Mouse (Mus musculus) heart, embryonic 13.5 days (tissue): ENCODE measurements around the gene St6galnac6. TPM values are rescaled to one million over a fixed set of nuclear protein-coding genes. Genes with fewer than 3 reads are reported as not detected.
A peak's percentile ranks its signal among the peaks of the same experiment; 100 is the strongest.

ENCODE experiments used
- ATAC-seq: fragments of 200-750 bp; cut with Nextera tagmentation; 2 replicates; pipeline ENCODE4 v1.8.0; 2017; ENCODE audit warnings: moderate TSS enrichment; ENCODE audit not compliant: insufficient number of reproducible peaks, low FRiP score, low TSS enrichment; ENCODE audit errors: extremely low read depth
- H3K27ac ChIP-seq: fragments of 300-500 bp; sonication (generic); replicated peaks from 2 replicates; pipeline ENCODE4 v1.5.1; 2015; ENCODE audit warnings: moderate library complexity, mild to moderate bottlenecking, inconsistent platforms
- H3K27me3 ChIP-seq: fragments of 300-500 bp; sonication (generic); replicated peaks from 2 replicates; pipeline ENCODE4 v1.6.1; 2015; ENCODE audit warnings: mild to moderate bottlenecking, inconsistent platforms
- H3K36me3 ChIP-seq: fragments of 300-500 bp; sonication (generic); 2 replicates; pipeline ENCODE4 v1.6.1; 2015; ENCODE audit warnings: mild to moderate bottlenecking, inconsistent platforms
- H3K4me1 ChIP-seq: fragments of 300-500 bp; sonication (generic); 2 replicates; pipeline ENCODE4 v1.6.1; 2015; ENCODE audit warnings: inconsistent platforms
- H3K4me2 ChIP-seq: fragments of 300-500 bp; sonication (generic); 2 replicates; pipeline ENCODE4 v1.6.1; 2015; ENCODE audit warnings: inconsistent platforms, mild to moderate bottlenecking, moderate library complexity
- H3K4me3 ChIP-seq: fragments of 300-500 bp; sonication (generic); 2 replicates; pipeline ENCODE4 v1.5.1; 2015; ENCODE audit warnings: moderate library complexity, mild to moderate bottlenecking, inconsistent platforms
- H3K9ac ChIP-seq: fragments of 300-500 bp; sonication (generic); 2 replicates; pipeline ENCODE4 v1.6.1; 2015; ENCODE audit warnings: inconsistent platforms, mild to moderate bottlenecking, moderate library complexity
- H3K9me3 ChIP-seq: fragments of 300-500 bp; sonication (generic); 2 replicates; pipeline ENCODE4 v1.6.1; 2016; ENCODE audit warnings: inconsistent platforms
- WGBS: fragments of 180-500 bp; shearing (Covaris S2); methylation state at CpG from one replicate; pipeline ENCODE4 v1.1.7; 2015; ENCODE audit warnings: mixed read lengths; 5-methylcytosine and 5-hydroxymethylcytosine counted together
- polyA plus RNA-seq: library from polyadenylated mRNA; unstranded; fragments of >200 nt; fragmentation: Nextera tagmentation; extraction: Ambion mirVana; gene quantifications from 2 replicates; pipeline ENCODE4 v1.2.1, GENCODE M21; 2015

St6galnac6 gene
- polyA plus RNA-seq, 1 experiment from 2014 or later: 24.8 TPM

DNA sequence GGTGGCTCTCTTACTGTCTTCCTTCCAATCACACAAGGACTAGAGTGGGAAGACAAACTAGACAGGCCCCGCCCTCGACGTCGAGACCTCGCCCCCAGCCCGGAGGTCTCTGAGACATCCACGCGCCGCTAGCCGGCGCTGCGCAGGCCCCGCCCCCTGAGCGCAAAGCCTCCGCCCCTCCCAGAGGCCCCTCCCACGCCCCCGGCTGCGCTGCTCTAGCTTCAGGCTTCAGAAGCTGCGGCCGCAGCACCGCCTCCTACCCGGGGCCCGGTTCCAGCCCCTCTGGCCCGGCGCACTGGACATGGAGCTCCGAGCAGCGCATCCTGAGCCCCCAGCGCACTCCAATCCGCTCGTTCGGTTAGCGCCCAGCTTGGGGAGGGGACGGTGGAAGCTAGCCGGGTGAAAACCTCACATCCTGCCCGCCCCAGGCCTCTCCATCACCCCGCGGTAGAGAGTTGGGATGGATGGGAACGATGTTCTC lies 12.6 kb upstream of the St6galnac6 start, which contains the start of gene St6galnac4:
St6galnac4 (plus strand) TSS at position 225 of the 481 bp plus-strand sequence.
- Histone ChIP-seq H3K27ac (peak within 1 kb of the TSS; percentile 87), H3K4me2 (peak within 1 kb of the TSS; percentile 77), H3K4me3 (peak within 1 kb of the TSS; percentile 73), H3K27me3 (peaks cover 6% of the 10 kb centered on the region), H3K36me3 (peaks cover 21% of the 10 kb centered on the region), H3K9me3 (no peaks in the 10 kb centered on the region), H3K9ac (peak within 1 kb of the TSS; percentile 88), H3K4me1 (peaks cover 47% of the 10 kb centered on the region)
- WGBS: 0% methylated on average over 38 of the region's 38 CpGs
- ATAC-seq: peak; percentile 91

- peak overlapping the region; percentile 88 for H3K9ac ChIP-seq
- WGBS: 6% methylated on average over 9 of the region's 9 CpGs
- H3K4me1 ChIP-seq: peaks cover 46% of the 10 kb centered on the region
- no peaks in the 10 kb centered on the region for H3K27me3 ChIP-seq
- peak overlapping the region; percentile 87 for H3K27ac ChIP-seq
- peaks cover 29% of the 10 kb centered on the region for H3K36me3 ChIP-seq
- H3K4me2 ChIP-seq: peak overlapping the region; percentile 77
- peak overlapping the region; percentile 73 for H3K4me3 ChIP-seq
- ATAC-seq: no peak
- no peaks in the 10 kb centered on the region for H3K9me3 ChIP-seq
These were observed 11.7 kb upstream of the St6galnac6 start for GRCm38 (mm10) chr2:32587731-32588321.

DNA sequence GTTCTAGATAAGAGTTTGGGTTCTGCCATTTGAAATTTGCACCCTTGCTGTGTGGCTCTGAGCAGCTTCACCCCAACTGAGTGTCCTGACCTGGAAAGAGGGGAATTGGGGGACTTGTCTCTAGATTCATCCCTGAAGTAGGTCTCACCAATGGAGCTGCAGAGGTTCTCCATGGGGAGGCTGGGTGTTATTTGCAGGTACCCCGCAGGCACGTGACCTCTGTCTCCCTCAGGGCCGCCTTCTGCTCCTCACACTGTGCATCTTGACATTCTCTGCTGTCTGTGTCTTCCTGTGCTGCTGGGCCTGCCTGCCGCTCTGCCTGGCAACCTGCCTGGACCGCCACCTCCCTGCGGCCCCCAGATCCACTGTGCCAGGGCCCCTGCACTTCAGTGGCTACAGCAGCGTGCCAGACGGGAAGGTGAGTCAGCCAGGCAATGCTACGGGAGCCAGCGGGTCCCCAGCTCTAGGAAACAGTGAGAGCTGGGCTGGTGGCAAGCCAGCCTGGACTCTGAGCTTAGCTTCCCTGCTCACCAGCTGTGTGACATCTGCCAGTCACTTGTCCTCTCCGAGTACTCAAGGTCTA lies 10.2 kb upstream of the St6galnac6 start:
- WGBS: 40% methylated on average over 11 of the region's 11 CpGs
- Histone ChIP-seq H3K9ac (peak overlapping the region; percentile 61), H3K9me3 (no peaks in the 10 kb centered on the region), H3K36me3 (peaks cover 43% of the 10 kb centered on the region), H3K27me3 (no peaks in the 10 kb centered on the region), H3K4me1 (peaks cover 41% of the 10 kb centered on the region), H3K4me2 (peak overlapping the region; percentile 77), H3K27ac (peak overlapping the region; percentile 87), H3K4me3 (peak overlapping the region; percentile 73)
- no peak for ATAC-seq

GRCm38 (mm10) chr2:32590224-32590623 lies 9.3 kb upstream of the St6galnac6 start:
- H3K27ac ChIP-seq: peak overlapping the region; percentile 87; the same call in 1 of the 2 replicates

GRCm38 (mm10) chr2:32591249-32591648 lies 8.3 kb upstream of the St6galnac6 start:
- Histone ChIP-seq H3K27me3 (no peaks in the 10 kb centered on the region), H3K4me3 (no peak overlapping the region), H3K9me3 (no peaks in the 10 kb centered on the region), H3K36me3 (peaks cover 63% of the 10 kb centered on the region), H3K9ac (no peak overlapping the region), H3K4me1 (peaks cover 39% of the 10 kb centered on the region), H3K27ac (no peak overlapping the region), H3K4me2 (no peak overlapping the region)
- WGBS: 60% methylated on average over 6 of the region's 6 CpGs
- ATAC-seq: no peak

More at GRCm38 (mm10) chr2:32590224-32590623, 9.3 kb upstream of the St6galnac6 start:
- Histone ChIP-seq H3K4me3 (no peak overlapping the region), H3K4me1 (peaks cover 41% of the 10 kb centered on the region), H3K27me3 (no peaks in the 10 kb centered on the region), H3K9ac (peak overlapping the region; percentile 61; the same call in 1 of the 2 replicates), H3K9me3 (no peaks in the 10 kb centered on the region), H3K4me2 (no peak overlapping the region), H3K36me3 (peaks cover 53% of the 10 kb centered on the region)
- 78% methylated on average over 10 of the region's 10 CpGs for WGBS
- ATAC-seq: no peak

DNA sequence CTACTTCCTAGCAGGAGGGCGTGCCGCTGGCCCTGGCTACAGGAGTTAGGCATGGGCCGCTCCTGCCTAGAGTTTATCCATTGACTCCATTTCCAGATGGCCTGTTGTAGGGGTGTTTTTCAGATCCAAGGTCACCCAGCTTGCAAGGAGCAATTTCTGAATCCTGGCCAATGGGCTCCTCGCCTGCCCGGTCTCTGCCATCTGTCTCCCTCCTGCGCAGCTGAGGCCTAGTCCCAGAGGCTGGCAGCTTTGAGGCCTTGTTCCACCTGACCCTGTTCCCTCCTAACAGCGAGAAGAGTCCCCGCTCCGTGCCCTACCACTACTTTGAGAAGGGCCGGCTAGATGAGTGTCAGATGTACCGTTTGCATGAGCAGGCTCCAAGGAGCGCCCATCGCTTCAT lies 2.8 kb upstream of the St6galnac6 start:
- H3K9me3 ChIP-seq: no peaks in the 10 kb centered on the region
- no peak for ATAC-seq
- H3K4me3 ChIP-seq: no peak overlapping the region
- no peak overlapping the region for H3K9ac ChIP-seq
- no peaks in the 10 kb centered on the region for H3K27me3 ChIP-seq
- H3K4me1 ChIP-seq: peaks cover 10% of the 10 kb centered on the region
- H3K27ac ChIP-seq: no peak overlapping the region
- WGBS: 91% methylated on average over 13 of the region's 13 CpGs
- H3K36me3 ChIP-seq: peaks cover 78% of the 10 kb centered on the region
- H3K4me2 ChIP-seq: no peak overlapping the region

GRCm38 (mm10) chr2:32597248-32597647 lies 2.3 kb upstream of the St6galnac6 start:
- Histone ChIP-seq H3K9ac (no peak overlapping the region), H3K9me3 (no peaks in the 10 kb centered on the region), H3K4me2 (no peak overlapping the region), H3K4me3 (no peak overlapping the region), H3K27me3 (no peaks in the 10 kb centered on the region), H3K4me1 (peaks cover 15% of the 10 kb centered on the region), H3K27ac (no peak overlapping the region), H3K36me3 (peaks cover 72% of the 10 kb centered on the region)
- WGBS: 82% methylated on average over 5 of the region's 5 CpGs
- no peak for ATAC-seq

DNA sequence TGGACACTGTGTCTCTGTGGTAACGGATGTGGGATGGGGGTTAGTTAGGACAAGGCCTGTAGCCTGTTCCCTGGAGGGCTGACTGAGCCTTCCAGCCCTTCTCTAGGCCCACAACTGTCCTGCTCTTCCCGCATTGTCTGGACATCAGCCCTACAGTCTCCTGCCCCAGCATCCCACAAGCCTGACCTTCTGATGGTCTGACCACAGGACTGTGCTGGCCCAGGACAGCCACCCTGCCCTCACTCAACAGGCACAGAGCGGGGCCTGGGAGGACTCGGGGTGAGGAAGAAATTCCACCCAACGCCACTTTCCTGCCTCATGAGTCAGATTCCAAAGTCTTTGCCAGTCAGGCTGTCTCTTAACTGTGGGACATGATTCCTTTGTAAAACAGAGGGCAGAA lies 1.8 kb upstream of the St6galnac6 start:
- no peak overlapping the region for H3K9ac ChIP-seq
- H3K27ac ChIP-seq: no peak overlapping the region
- 85% methylated on average over 5 of the region's 5 CpGs for WGBS
- peaks cover 20% of the 10 kb centered on the region for H3K4me1 ChIP-seq
- no peak overlapping the region for H3K4me3 ChIP-seq
- ATAC-seq: no peak
- H3K36me3 ChIP-seq: peaks cover 69% of the 10 kb centered on the region
- no peaks in the 10 kb centered on the region for H3K9me3 ChIP-seq
- no peak overlapping the region for H3K4me2 ChIP-seq
- no peaks in the 10 kb centered on the region for H3K27me3 ChIP-seq

DNA sequence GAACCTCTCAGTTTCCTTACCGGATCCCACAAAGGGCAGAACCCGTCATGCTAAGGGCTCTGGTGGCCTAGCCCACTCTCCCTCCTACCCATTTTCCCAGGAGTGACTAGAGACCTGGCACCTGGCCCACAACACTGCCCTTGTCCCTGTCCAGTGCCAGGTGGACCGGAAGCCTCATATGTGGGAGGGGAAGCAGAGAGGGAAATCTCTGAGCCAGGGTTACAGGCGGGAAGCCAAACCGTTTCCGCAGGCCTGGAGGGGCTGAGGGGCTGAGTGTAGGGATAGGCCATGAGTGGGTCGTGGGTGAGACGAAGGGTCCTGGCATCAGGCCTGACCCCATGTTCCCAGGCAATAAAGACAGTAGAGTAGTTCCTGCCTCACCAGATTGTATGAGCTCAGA lies 1.0 kb upstream of the St6galnac6 start:
- H3K9ac ChIP-seq: no peak overlapping the region
- WGBS: 75% methylated on average over 8 of the region's 8 CpGs
- no peak overlapping the region for H3K4me3 ChIP-seq
- no peak overlapping the region for H3K4me2 ChIP-seq
- H3K4me1 ChIP-seq: peaks cover 20% of the 10 kb centered on the region
- peaks cover 61% of the 10 kb centered on the region for H3K36me3 ChIP-seq
- no peak overlapping the region for H3K27ac ChIP-seq
- H3K27me3 ChIP-seq: no peaks in the 10 kb centered on the region
- no peaks in the 10 kb centered on the region for H3K9me3 ChIP-seq
- no peak for ATAC-seq

- 0 out of 2 replicates have a peak overlapping the region, but pooled peaks have one; percentile 49 for H3K27ac ChIP-seq
- H3K4me3 ChIP-seq: no peak overlapping the region
- peaks cover 32% of the 10 kb centered on the region for H3K36me3 ChIP-seq
- WGBS: 43% methylated on average over 8 of the region's 8 CpGs
- no peak overlapping the region for H3K4me2 ChIP-seq
- peaks cover 26% of the 10 kb centered on the region for H3K4me1 ChIP-seq
- H3K9ac ChIP-seq: 0 out of 2 replicates have a peak overlapping the region, but pooled peaks have one; percentile 34
- no peaks in the 10 kb centered on the region for H3K9me3 ChIP-seq
- no peak for ATAC-seq
- no peaks in the 10 kb centered on the region for H3K27me3 ChIP-seq
These were observed 2.0 kb downstream of the St6galnac6 start for GRCm38 (mm10) chr2:32601417-32602065.

- no peak for ATAC-seq
- WGBS: under 1% methylated on average over 11 of the region's 11 CpGs
- peak overlapping the region; percentile 65 for H3K9ac ChIP-seq
These were observed 3.1 kb downstream of the St6galnac6 start for GRCm38 (mm10) chr2:32602600-32603054.

More at GRCm38 (mm10) chr2:32602600-32603054, 3.1 kb downstream of the St6galnac6 start:
- peaks cover 21% of the 10 kb centered on the region for H3K36me3 ChIP-seq
- peak overlapping the region; percentile 49 for H3K27ac ChIP-seq
- no peaks in the 10 kb centered on the region for H3K9me3 ChIP-seq
- no peaks in the 10 kb centered on the region for H3K27me3 ChIP-seq
- peak overlapping the region; percentile 45 for H3K4me3 ChIP-seq
- peak overlapping the region; percentile 67 for H3K4me2 ChIP-seq
- H3K4me1 ChIP-seq: peaks cover 33% of the 10 kb centered on the region
